In the genomic region with DNA sequence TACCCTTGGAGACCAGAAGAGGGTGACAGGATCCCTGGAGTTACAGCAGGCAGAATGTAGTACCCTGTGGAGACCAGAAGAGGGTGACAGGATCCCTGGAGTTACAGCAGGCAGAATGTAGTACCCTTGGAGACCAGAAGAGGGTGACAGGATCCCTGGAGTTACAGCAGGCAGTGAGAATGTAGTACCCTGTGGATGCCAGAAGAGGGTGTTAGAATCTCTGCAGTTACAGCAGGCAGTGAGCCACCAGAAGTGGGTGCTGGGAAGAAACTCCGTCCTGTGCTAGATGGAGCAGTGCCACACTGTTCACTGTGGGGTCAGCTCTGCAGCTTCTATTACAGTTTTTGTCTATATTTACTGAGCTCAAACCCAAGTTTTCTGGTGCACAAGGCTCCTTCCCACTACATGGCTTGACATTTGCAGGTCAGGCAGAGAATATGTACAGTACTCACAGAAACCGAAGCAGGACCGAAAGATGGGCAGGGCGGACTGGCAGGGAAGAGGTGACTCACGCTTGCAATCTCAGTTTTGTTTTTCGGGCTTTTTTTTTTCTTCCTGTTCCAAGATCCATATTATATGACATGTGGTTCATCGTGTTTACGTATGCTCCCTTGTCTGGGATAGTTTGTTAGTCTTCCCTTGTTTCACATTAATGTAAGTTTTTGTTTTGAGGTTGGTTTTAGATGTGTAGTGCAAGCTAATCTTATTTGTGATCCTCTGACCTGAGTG, we compare ENCODE assay signal across 8 mouse cellular contexts. TPM values are rescaled to one million over a fixed set of nuclear protein-coding genes. Genes with fewer than 3 reads are reported as not detected.
DNase-seq lines count a peak whose midpoint lies in the region; TF ChIP-seq lines count a peak whose summit lies in the region.

No protein-coding gene starts in this region.

- 52% methylated on average over 8 of the region's 8 CpGs for WGBS in lung, adult 2 months

- H3K4me3 ChIP-seq in lung, adult 2 months (replicated peaks; ENCODE audit: extremely low read depth, low read depth, low read length): peak overlapping the region; percentile 38

- H3K4me1 ChIP-seq in lung, adult 2 months (ENCODE audit: control insufficient read depth, insufficient read depth, low read length): peaks cover 2% of the 10 kb centered on the region

- peak; percentile 81 for TF ChIP-seq CTCF in lung, adult 2 months (IDR thresholded peaks at IDR 0.05; ENCODE audit: insufficient read depth, low read length)

- DNase-seq in CD4-positive helper T cell, adult 2 months (ENCODE audit: low read depth, low spot score): peak; percentile 87
- peak; percentile 95 for DNase-seq in adipocyte (ENCODE audit: low spot score)
- peak; percentile 83 for DNase-seq in embryo, embryonic 10.5 days (ENCODE audit: low spot score)
- peak; percentile 74 to 84 for DNase-seq in gastrocnemius, postnatal 4 days (ENCODE audit: low spot score in 2 of 2)
- DNase-seq in kidney, postnatal 14 days: peak; percentile 95
- DNase-seq in lung, adult 2 months: peak; percentile 75
- peak; percentile 78 for DNase-seq in ovary, adult 18-20 months (ENCODE audit: low spot score)
- peak; percentile 74 for DNase-seq in thymus, postnatal 0 days (ENCODE audit: low spot score)

- TF ChIP-seq POLR2A in lung, adult 2 months (IDR thresholded peaks at IDR 0.05; ENCODE audit: borderline replicate concordance, extremely low read depth, low read depth, low read length): no peak

RNA-seq across cellular contexts. Expression of a gene that starts 6.6 kb away (rescaled TPM):
- 10 to 100 TPM; 14.5 to 14.8 TPM for total RNA-seq in gastrocnemius, postnatal 4 days (2021)
- 32.8 and 35.1 TPM in 2 replicates for polyA plus RNA-seq in lung, adult 2 months (2012; rRNA removed)
- 9.2 and 10.0 TPM in 2 replicates for polyA plus RNA-seq in thymus, postnatal 0 days (2015; fragmentation: Nextera tagmentation; extraction: Ambion mirVana)

RNA-seq across cellular contexts. Expression of a gene that starts 8.3 kb away (rescaled TPM):
- 1 to 10 TPM; 6.0 to 7.3 TPM for total RNA-seq in gastrocnemius, postnatal 4 days (2021)
- 2.7 and 3.6 TPM in 2 replicates for polyA plus RNA-seq in lung, adult 2 months (2012; rRNA removed)
- 10.6 and 10.9 TPM in 2 replicates for polyA plus RNA-seq in thymus, postnatal 0 days (2015; fragmentation: Nextera tagmentation; extraction: Ambion mirVana)

RNA-seq across cellular contexts. Expression of a gene that starts 30.0 kb away (rescaled TPM):
- 1 to 10 TPM in 1 of 2 experiments, under 1 TPM in 1; 0.29 to 1.0 TPM for total RNA-seq in gastrocnemius, postnatal 4 days (2021)
- polyA plus RNA-seq in lung, adult 2 months (2012; rRNA removed): 0.11 and 0.77 TPM in 2 replicates
- 0.62 and 0.68 TPM in 2 replicates for polyA plus RNA-seq in thymus, postnatal 0 days (2015; fragmentation: Nextera tagmentation; extraction: Ambion mirVana)

RNA-seq across cellular contexts. Expression of a gene that starts 32.2 kb away (rescaled TPM):
- 10 to 100 TPM; 25.9 to 27.0 TPM for total RNA-seq in gastrocnemius, postnatal 4 days (2021)
- 92.3 and 123 TPM in 2 replicates for polyA plus RNA-seq in lung, adult 2 months (2012; rRNA removed)
- polyA plus RNA-seq in thymus, postnatal 0 days (2015; fragmentation: Nextera tagmentation; extraction: Ambion mirVana): 38.4 and 47.9 TPM in 2 replicates

RNA-seq across cellular contexts. Expression of a gene that starts 49.3 kb away (rescaled TPM):
- total RNA-seq in gastrocnemius, postnatal 4 days (2021): under 1 TPM in 1 of 2 experiments, not detected in 1; 0.44 TPM
- not detected in 2 replicates for polyA plus RNA-seq in lung, adult 2 months (2012; rRNA removed)
- 3.1 and 3.9 TPM in 2 replicates for polyA plus RNA-seq in thymus, postnatal 0 days (2015; fragmentation: Nextera tagmentation; extraction: Ambion mirVana)

Comparison
In these comparisons a context has a peak if more than half of its experiments do, and no peak if none do; other contexts are left out.
1. Peak in every context shown above with its lines: DNase-seq and H3K4me3 ChIP-seq.